37 mouse cellular contexts compared by ENCODE assay signal in genomic region chr7:141319446-141319845, GRCm38 (mm10). TPM values are rescaled to one million over a fixed set of nuclear protein-coding genes. Genes with fewer than 3 reads are reported as not detected.
"Had no signal": no experiment of that assay in that cellular context is flagged by ENCODE, and none has a peak within 500 bp of the region (broad histone marks: within the 10 kb centered on the region; RNA-seq: fewer than 3 reads in every experiment).

No protein-coding gene starts in this region.

- H3K27ac ChIP-seq: limb, embryonic 10.5 days; limb, embryonic 12.5 days; limb, embryonic 13.5 days; limb, embryonic 15.5 days; liver, embryonic 12.5 days; liver, embryonic 13.5 days; liver, embryonic 14.5 days; liver, embryonic 15.5 days; lung, embryonic 15.5 days; macrophage; midbrain, embryonic 10.5 days; midbrain, embryonic 12.5 days; midbrain, embryonic 13.5 days; midbrain, embryonic 15.5 days had no signal

- DNase-seq: left cerebral cortex, postnatal 4 days; liver; liver, embryonic 13.5 days; liver, postnatal 0 days; lung, adult 18-20 months; lung, adult 2 months; lung, embryonic 14.5 days; lung, postnatal 10 days; lung, postnatal 14 days; lung, postnatal 36 days; midbrain, embryonic 14.5 days had no signal

- H3K4me1 ChIP-seq: limb, embryonic 10.5 days; limb, embryonic 15.5 days had no signal

- H3K27me3 ChIP-seq: limb, embryonic 12.5 days; limb, embryonic 13.5 days; limb, embryonic 15.5 days; liver, embryonic 12.5 days; liver, embryonic 13.5 days; liver, embryonic 15.5 days; lung, embryonic 15.5 days; megakaryocyte, embryonic 14.5 days; midbrain, embryonic 12.5 days; midbrain, embryonic 13.5 days; midbrain, embryonic 15.5 days had no signal

- H3K4me3 ChIP-seq: limb, embryonic 10.5 days; limb, embryonic 12.5 days; limb, embryonic 13.5 days; limb, embryonic 15.5 days; liver, embryonic 12.5 days; liver, embryonic 13.5 days; liver, embryonic 15.5 days; lung, embryonic 15.5 days; megakaryocyte, embryonic 14.5 days; midbrain, embryonic 10.5 days; midbrain, embryonic 12.5 days; midbrain, embryonic 13.5 days; midbrain, embryonic 15.5 days; myocyte had no signal

RNA-seq across cellular contexts. Expression of gene Eps8l2, which starts 19.2 kb away (rescaled TPM):
- total RNA-seq: megakaryocyte, adult 5-6 weeks; monocyte, adult 5-6 weeks had no signal
- polyA plus RNA-seq: macrophage had no signal

RNA-seq across cellular contexts. Expression of gene Drd4, which starts 27.6 kb away (rescaled TPM):
- total RNA-seq: liver, adult 2 months; megakaryocyte progenitor cell, adult 5-6 weeks; megakaryocyte, adult 5-6 weeks; megakaryocyte-erythroid progenitor cell, adult 5-6 weeks; monocyte, adult 5-6 weeks had no signal
- polyA plus RNA-seq: liver, adult 2 months; liver, embryonic 13.5 days; liver, embryonic 14.5 days; liver, embryonic 15.5 days; liver, embryonic 16.5 days; liver, postnatal 0 days; lung, adult 2 months; macrophage; myocyte had no signal

RNA-seq across cellular contexts. Expression of gene Sct, which starts 40.5 kb away (rescaled TPM):
- total RNA-seq: left cerebral cortex, adult 8-10 months; left cerebral cortex, postnatal 10 days; left cerebral cortex, postnatal 14 days; left cerebral cortex, postnatal 25 days; left cerebral cortex, postnatal 36 days; liver, adult 2 months; megakaryocyte progenitor cell, adult 5-6 weeks; megakaryocyte, adult 5-6 weeks; megakaryocyte-erythroid progenitor cell, adult 5-6 weeks; monocyte, adult 5-6 weeks had no signal
- polyA plus RNA-seq: liver, adult 2 months; liver, postnatal 0 days; lung, adult 2 months; macrophage had no signal
